Mouse (Mus musculus) right cerebral cortex, postnatal 4 days (tissue): ENCODE results near the gene Ankle1.

Source experiments
- DNase-seq: peaks from one replicate; pipeline ENCODE4 v3.0.0-alpha.2; 2022

Gene Ankle1

GRCm38 (mm10) chr8:71381971-71382961, 23.5 kb upstream of the Ankle1 start:
- DNase-seq = peak; percentile 73

GRCm38 (mm10) chr8:71383396-71383795, 22.4 kb upstream of the Ankle1 start:
- no peak for DNase-seq

- no peak for DNase-seq
Measured at GRCm38 (mm10) chr8:71383860-71384259, 21.9 kb upstream of the Ankle1 start.

- no peak for DNase-seq
Measured at GRCm38 (mm10) chr8:71385212-71385835, 20.5 kb upstream of the Ankle1 start.

- DNase-seq = no peak
Measured at GRCm38 (mm10) chr8:71388267-71388666, 17.5 kb upstream of the Ankle1 start.

- DNase-seq = no peak
Measured at GRCm38 (mm10) chr8:71391696-71392095, 14.1 kb upstream of the Ankle1 start.

- no peak for DNase-seq
Measured at GRCm38 (mm10) chr8:71392391-71392790, 13.4 kb upstream of the Ankle1 start.

- no peak for DNase-seq
Measured at GRCm38 (mm10) chr8:71392871-71393270, 12.9 kb upstream of the Ankle1 start.

GRCm38 (mm10) chr8:71394481-71394880, 11.3 kb upstream of the Ankle1 start:
- DNase-seq = no peak

GRCm38 (mm10) chr8:71395071-71395470, 10.7 kb upstream of the Ankle1 start:
- no peak for DNase-seq

- no peak for DNase-seq
Measured at GRCm38 (mm10) chr8:71395629-71396028, 10.2 kb upstream of the Ankle1 start, which contains the start of gene Ushbp1. Gene Ushbp1 (minus strand): TSS chr8:71395802.

- DNase-seq = peak; percentile 82
Measured at GRCm38 (mm10) chr8:71396639-71397305, 9.0 kb upstream of the Ankle1 start, which contains the start of gene Babam1. Gene Babam1 (plus strand): TSS chr8:71396861.

- DNase-seq = no peak
Measured at GRCm38 (mm10) chr8:71397701-71398100, 8.1 kb upstream of the Ankle1 start.

GRCm38 (mm10) chr8:71400826-71401225, 5.0 kb upstream of the Ankle1 start:
- no peak for DNase-seq

GRCm38 (mm10) chr8:71401454-71401853, 4.4 kb upstream of the Ankle1 start:
- DNase-seq = no peak

- DNase-seq = no peak
Measured at GRCm38 (mm10) chr8:71402446-71402964, 3.3 kb upstream of the Ankle1 start.

GRCm38 (mm10) chr8:71403107-71403885, 2.5 kb upstream of the Ankle1 start:
- DNase-seq = no peak

GRCm38 (mm10) chr8:71404011-71404410, 1.8 kb upstream of the Ankle1 start:
- DNase-seq = no peak

- no peak for DNase-seq
Measured at GRCm38 (mm10) chr8:71404951-71405351, 859 bp upstream of the Ankle1 start.

GRCm38 (mm10) chr8:71406099-71407015, 547 bp downstream of the Ankle1 start:
- peak; percentile 57 for DNase-seq

- DNase-seq = no peak
Measured at GRCm38 (mm10) chr8:71407441-71407840, 1.6 kb downstream of the Ankle1 start.
